Mouse (Mus musculus): ENCODE measurements around the gene Dync1i2. TPM values are rescaled to one million over a fixed set of nuclear protein-coding genes. Genes with fewer than 3 reads are reported as not detected.

Gene Dync1i2
- 117 and 118 TPM in 2 replicates for polyA plus RNA-seq (2016; fragmentation: Nextera tagmentation; extraction: Ambion mirVana)

GRCm38 (mm10) chr2:71211591-71212359 is at the start of gene Dync1i2:
Dync1i2 (plus strand) TSS chr2:71211706.
- Histone ChIP-seq H3K27me3 (no peaks in the 10 kb centered on the region), H3K4me1 (peaks cover 9% of the 10 kb centered on the region), H3K27ac (peak within 1 kb of the TSS; percentile 83), H3K9me3 (no peaks in the 10 kb centered on the region), H3K4me2 (replicated peaks) (peak within 1 kb of the TSS; percentile 58), H3K9ac (peak within 1 kb of the TSS; percentile 90), H3K36me3 (peaks cover 11% of the 10 kb centered on the region; the same call in 1 of the 2 replicates), H3K4me3 (peak within 1 kb of the TSS; percentile 87)
- under 1% methylated on average over 57 of the region's 57 CpGs for WGBS
- ATAC-seq (ENCODE audit: insufficient number of reproducible peaks, insufficient read depth, low FRiP score, low TSS enrichment): peak; percentile 100

GRCm38 (mm10) chr2:71162831-71163621 is 48.5 kb upstream of the Dync1i2 start:
- no peak for ATAC-seq (ENCODE audit: insufficient number of reproducible peaks, insufficient read depth, low FRiP score, low TSS enrichment)

GRCm38 (mm10) chr2:71167211-71167610 is 44.3 kb upstream of the Dync1i2 start:
- no peak overlapping the region for H3K27ac ChIP-seq
- H3K9me3 ChIP-seq: no peaks in the 10 kb centered on the region
- no peak overlapping the region for H3K9ac ChIP-seq
- no peak overlapping the region for H3K4me3 ChIP-seq
- WGBS: 74% methylated on average over 4 of the region's 4 CpGs
- no peaks in the 10 kb centered on the region for H3K36me3 ChIP-seq
- no peak overlapping the region for H3K4me2 ChIP-seq (replicated peaks)
- peaks cover 6% of the 10 kb centered on the region; the same call in 1 of the 2 replicates for H3K4me1 ChIP-seq
- no peaks in the 10 kb centered on the region for H3K27me3 ChIP-seq
- ATAC-seq (ENCODE audit: insufficient number of reproducible peaks, insufficient read depth, low FRiP score, low TSS enrichment): no peak

More at GRCm38 (mm10) chr2:71162831-71163621, 48.5 kb upstream of the Dync1i2 start:
- no peak overlapping the region for H3K4me3 ChIP-seq
- no peaks in the 10 kb centered on the region for H3K9me3 ChIP-seq
- H3K27ac ChIP-seq: no peak overlapping the region
- H3K27me3 ChIP-seq: no peaks in the 10 kb centered on the region
- 0 out of 2 replicates have a peak, but pooled peaks cover 6% of the 10 kb centered on the region for H3K4me1 ChIP-seq
- WGBS: 75% methylated on average over 25 of the region's 25 CpGs
- no peaks in the 10 kb centered on the region for H3K36me3 ChIP-seq
- no peak overlapping the region for H3K9ac ChIP-seq
- no peak overlapping the region for H3K4me2 ChIP-seq (replicated peaks)

- ATAC-seq (ENCODE audit: insufficient number of reproducible peaks, insufficient read depth, low FRiP score, low TSS enrichment): no peak
- WGBS: 52% methylated on average over 10 of the region's 10 CpGs
These were observed 43.0 kb upstream of the Dync1i2 start for GRCm38 (mm10) chr2:71168461-71169021.

GRCm38 (mm10) chr2:71173031-71173430 is 38.5 kb upstream of the Dync1i2 start:
- Histone ChIP-seq H3K9ac (no peak overlapping the region), H3K36me3 (no peaks in the 10 kb centered on the region), H3K4me1 (peaks cover 2% of the 10 kb centered on the region; the same call in 1 of the 2 replicates), H3K4me3 (no peak overlapping the region), H3K9me3 (no peaks in the 10 kb centered on the region), H3K27ac (no peak overlapping the region), H3K27me3 (no peaks in the 10 kb centered on the region), H3K4me2 (replicated peaks) (no peak overlapping the region)
- 53% methylated on average over 3 of the region's 3 CpGs for WGBS
- ATAC-seq (ENCODE audit: insufficient number of reproducible peaks, insufficient read depth, low FRiP score, low TSS enrichment): no peak

More at GRCm38 (mm10) chr2:71168461-71169021, 43.0 kb upstream of the Dync1i2 start:
- Histone ChIP-seq H3K36me3 (no peaks in the 10 kb centered on the region), H3K27me3 (no peaks in the 10 kb centered on the region), H3K4me2 (replicated peaks) (no peak overlapping the region), H3K27ac (no peak overlapping the region), H3K4me1 (peaks cover 2% of the 10 kb centered on the region; the same call in 1 of the 2 replicates), H3K4me3 (no peak overlapping the region), H3K9me3 (no peaks in the 10 kb centered on the region), H3K9ac (no peak overlapping the region)

- no peak overlapping the region for H3K27ac ChIP-seq
- H3K4me1 ChIP-seq: peaks cover 8% of the 10 kb centered on the region; the same call in 1 of the 2 replicates
- no peak overlapping the region for H3K4me3 ChIP-seq
- no peak overlapping the region for H3K9ac ChIP-seq
- ATAC-seq (ENCODE audit: insufficient number of reproducible peaks, insufficient read depth, low FRiP score, low TSS enrichment): no peak
- H3K27me3 ChIP-seq: no peaks in the 10 kb centered on the region
- 72% methylated on average over 9 of the region's 9 CpGs for WGBS
- H3K4me2 ChIP-seq (replicated peaks): no peak overlapping the region
- no peaks in the 10 kb centered on the region for H3K9me3 ChIP-seq
- no peaks in the 10 kb centered on the region for H3K36me3 ChIP-seq
These were observed 34.9 kb upstream of the Dync1i2 start for GRCm38 (mm10) chr2:71176329-71177249.

- H3K9me3 ChIP-seq: no peaks in the 10 kb centered on the region
These were observed 34.3 kb upstream of the Dync1i2 start for GRCm38 (mm10) chr2:71177250-71177615.

GRCm38 (mm10) chr2:71177760-71178159 is 33.7 kb upstream of the Dync1i2 start:
- Histone ChIP-seq H3K9ac (no peak overlapping the region), H3K27ac (no peak overlapping the region), H3K4me1 (peaks cover 8% of the 10 kb centered on the region; the same call in 1 of the 2 replicates), H3K9me3 (no peaks in the 10 kb centered on the region), H3K4me2 (replicated peaks) (no peak overlapping the region), H3K36me3 (no peaks in the 10 kb centered on the region), H3K27me3 (no peaks in the 10 kb centered on the region), H3K4me3 (no peak overlapping the region)
- 97% methylated on average over 1 of the region's 1 CpGs for WGBS
- no peak for ATAC-seq (ENCODE audit: insufficient number of reproducible peaks, insufficient read depth, low FRiP score, low TSS enrichment)

More at GRCm38 (mm10) chr2:71177250-71177615, 34.3 kb upstream of the Dync1i2 start:
- Histone ChIP-seq H3K36me3 (no peaks in the 10 kb centered on the region), H3K9ac (no peak overlapping the region), H3K4me2 (replicated peaks) (no peak overlapping the region), H3K27ac (no peak overlapping the region), H3K27me3 (no peaks in the 10 kb centered on the region), H3K4me1 (peaks cover 8% of the 10 kb centered on the region; the same call in 1 of the 2 replicates), H3K4me3 (no peak overlapping the region)
- WGBS: 71% methylated on average over 1 of the region's 1 CpGs
- ATAC-seq (ENCODE audit: insufficient number of reproducible peaks, insufficient read depth, low FRiP score, low TSS enrichment): no peak

- Histone ChIP-seq H3K4me2 (replicated peaks) (no peak overlapping the region), H3K36me3 (no peaks in the 10 kb centered on the region), H3K9me3 (no peaks in the 10 kb centered on the region), H3K27ac (no peak overlapping the region), H3K9ac (no peak overlapping the region), H3K27me3 (no peaks in the 10 kb centered on the region), H3K4me3 (no peak overlapping the region), H3K4me1 (peaks cover 8% of the 10 kb centered on the region; the same call in 1 of the 2 replicates)
- 84% methylated on average over 10 of the region's 10 CpGs for WGBS
- no peak for ATAC-seq (ENCODE audit: insufficient number of reproducible peaks, insufficient read depth, low FRiP score, low TSS enrichment)
These were observed 31.8 kb upstream of the Dync1i2 start for GRCm38 (mm10) chr2:71179716-71180115.

- H3K9ac ChIP-seq: no peak overlapping the region
- no peak overlapping the region for H3K4me2 ChIP-seq (replicated peaks)
These were observed 30.8 kb upstream of the Dync1i2 start for GRCm38 (mm10) chr2:71180566-71181217.

More at GRCm38 (mm10) chr2:71180566-71181217, 30.8 kb upstream of the Dync1i2 start:
- no peaks in the 10 kb centered on the region for H3K9me3 ChIP-seq
- ATAC-seq (ENCODE audit: insufficient number of reproducible peaks, insufficient read depth, low FRiP score, low TSS enrichment): peak; percentile 47; the same call in 1 of the 2 replicates
- H3K27me3 ChIP-seq: no peaks in the 10 kb centered on the region
- H3K4me3 ChIP-seq: no peak overlapping the region
- 0 out of 2 replicates have a peak overlapping the region, but pooled peaks have one; percentile 36 for H3K27ac ChIP-seq
- WGBS: 40% methylated on average over 8 of the region's 8 CpGs
- no peaks in the 10 kb centered on the region for H3K36me3 ChIP-seq
- peaks cover 8% of the 10 kb centered on the region; the same call in 1 of the 2 replicates for H3K4me1 ChIP-seq

Data from embryonic facial prominence, embryonic 12.5 days (tissue).